ENCODE assay signal across 19 mouse cellular contexts in the genomic region with DNA sequence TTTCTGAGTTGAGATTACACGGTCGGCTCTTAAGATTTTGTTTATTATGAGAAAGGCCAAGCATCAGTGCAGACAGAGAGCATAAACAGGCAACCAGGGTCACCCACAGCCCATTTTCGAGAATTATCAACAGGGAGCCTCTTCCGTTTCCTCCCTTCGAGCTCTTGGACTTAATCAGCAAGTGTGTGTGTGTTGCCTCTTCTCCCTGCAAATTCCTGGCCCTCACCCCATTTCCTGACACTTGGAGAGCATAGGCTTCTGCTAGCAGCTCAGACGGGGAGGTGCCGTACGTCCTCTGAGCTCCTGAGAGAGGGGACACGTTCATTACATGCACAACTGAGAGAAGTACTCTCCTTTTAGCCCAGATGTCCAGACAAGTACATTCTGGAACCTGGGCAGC. TPM values are rescaled to one million over a fixed set of nuclear protein-coding genes. Genes with fewer than 3 reads are reported as not detected.
DNase-seq lines count a peak whose midpoint lies in the region; ATAC-seq and TF ChIP-seq lines count a peak whose summit lies in the region.
"Had no signal": no experiment of that assay in that cellular context is flagged by ENCODE, and none has a peak within 500 bp of the region (broad histone marks: within the 10 kb centered on the region; RNA-seq: fewer than 3 reads in every experiment).

No protein-coding gene starts in this region.

- TF ChIP-seq CTCF in cerebellum, adult 2 months (IDR thresholded peaks at IDR 0.05; ENCODE audit: borderline replicate concordance, insufficient read depth, low read depth, low read length) = no peak
- no peak for TF ChIP-seq CTCF in lung, adult 2 months (IDR thresholded peaks at IDR 0.05; ENCODE audit: insufficient read depth, low read length)

- H3K27ac ChIP-seq in cerebellum, adult 2 months (ENCODE audit: insufficient read depth, low read length) = no peak overlapping the region
- H3K27ac ChIP-seq: gastrocnemius, adult 2 months; layer of hippocampus, adult 2 months; midbrain, embryonic 12.5 days; neural tube, embryonic 12.5 days; stomach, embryonic 15.5 days had no signal

- ATAC-seq in megakaryocyte-erythroid progenitor cell, adult 5-6 weeks (replicated peaks; ENCODE audit: low FRiP score, low TSS enrichment, poor library complexity, severe bottlenecking) = no peak
- ATAC-seq: activated CD4-positive, CD25-positive, alpha-beta regulatory T cell, adult 4 months had no signal

- H3K4me1 ChIP-seq in cerebellum, adult 2 months (ENCODE audit: control insufficient read depth, insufficient read depth, low read length) = peaks cover 14% of the 10 kb centered on the region
- no peaks in the 10 kb centered on the region for H3K4me1 ChIP-seq in lung, adult 2 months (ENCODE audit: control insufficient read depth, insufficient read depth, low read length)
- H3K4me1 ChIP-seq: neural tube, embryonic 12.5 days had no signal

- no peak for TF ChIP-seq POLR2A in cerebellum, adult 2 months (IDR thresholded peaks at IDR 0.05; ENCODE audit: borderline replicate concordance, insufficient read depth, low read length)
- TF ChIP-seq POLR2A in lung, adult 2 months (IDR thresholded peaks at IDR 0.05; ENCODE audit: borderline replicate concordance, extremely low read depth, low read depth, low read length) = no peak

- DNase-seq in cerebellum, postnatal 10 days = peak; percentile 24 to 29
- DNase-seq in cerebellum, adult 2 months = no peak
- peak; percentile 15 to 17 for DNase-seq in lung, adult 18-20 months
- DNase-seq in lung, adult 2 months = no peak
- DNase-seq in heart, postnatal 4 days = peak; percentile 48
- DNase-seq in lung, postnatal 10 days = peak; percentile 75
- no peak for DNase-seq in MN1 (ENCODE audit: low spot score)
- DNase-seq: gastrocnemius, adult 2 months had no signal

- H3K27me3 ChIP-seq in cerebellum, adult 2 months (ENCODE audit: control insufficient read depth, insufficient read depth, low read length) = no peaks in the 10 kb centered on the region
- H3K27me3 ChIP-seq: midbrain, embryonic 12.5 days; neural tube, embryonic 12.5 days; stomach, embryonic 15.5 days had no signal

- no peak overlapping the region for H3K4me3 ChIP-seq in cerebellum, adult 2 months (replicated peaks; ENCODE audit: insufficient read depth, low read depth, low read length)
- H3K4me3 ChIP-seq in lung, adult 2 months (replicated peaks; ENCODE audit: extremely low read depth, low read depth, low read length) = no peak overlapping the region
- H3K4me3 ChIP-seq: erythroblast, embryonic 14.5 days; gastrocnemius, adult 2 months; layer of hippocampus, adult 2 months; midbrain, embryonic 12.5 days; neural tube, embryonic 12.5 days; stomach, embryonic 15.5 days had no signal

- WGBS in cerebellum, adult 2 months = 60% methylated on average over 9 of the region's 9 CpGs
- 12% methylated on average over 9 of the region's 9 CpGs for WGBS in lung, adult 2 months

RNA-seq across cellular contexts. Expression of a gene that starts 10.4 kb away (rescaled TPM):
- polyA plus RNA-seq in cerebellum, adult 2 months (2012; rRNA removed) = not detected in 2 replicates
- not detected in 2 replicates for polyA plus RNA-seq in lung, adult 2 months (2012; rRNA removed)
- total RNA-seq in heart, postnatal 4 days (2021) = not detected
- not detected in 2 replicates for total RNA-seq in megakaryocyte-erythroid progenitor cell, adult 5-6 weeks (2014; fragmentation: Nextera tagmentation)
- total RNA-seq in megakaryocyte-erythroid progenitor cell, adult 5-6 weeks (2017) = not detected in 2 replicates
- total RNA-seq: common myeloid progenitor, adult 5-6 weeks; gastrocnemius, adult 2 months; layer of hippocampus, adult 2 months; left cerebral cortex, postnatal 36 days had no signal
- polyA plus RNA-seq: activated CD4-positive, CD25-positive, alpha-beta regulatory T cell, adult 4 months; erythroblast, embryonic 14.5 days; hindbrain, embryonic 11.5 days; midbrain, embryonic 12.5 days; neural tube, embryonic 12.5 days; stomach, embryonic 15.5 days had no signal

RNA-seq across cellular contexts. Expression of a gene that starts 27.0 kb away (rescaled TPM):
- polyA plus RNA-seq in cerebellum, adult 2 months (2012; rRNA removed) = not detected in 2 replicates
- not detected in 2 replicates for polyA plus RNA-seq in lung, adult 2 months (2012; rRNA removed)
- not detected for total RNA-seq in heart, postnatal 4 days (2021)
- total RNA-seq in megakaryocyte-erythroid progenitor cell, adult 5-6 weeks (2014; fragmentation: Nextera tagmentation) = not detected in 2 replicates
- total RNA-seq in megakaryocyte-erythroid progenitor cell, adult 5-6 weeks (2017) = not detected in 2 replicates
- total RNA-seq: common myeloid progenitor, adult 5-6 weeks; ES-E14; gastrocnemius, adult 2 months; layer of hippocampus, adult 2 months; left cerebral cortex, postnatal 36 days had no signal
- polyA plus RNA-seq: activated CD4-positive, CD25-positive, alpha-beta regulatory T cell, adult 4 months; erythroblast, embryonic 14.5 days; hindbrain, embryonic 11.5 days; midbrain, embryonic 12.5 days; neural tube, embryonic 12.5 days had no signal

RNA-seq across cellular contexts. Expression of a gene that starts 37.9 kb away (rescaled TPM):
- polyA plus RNA-seq in cerebellum, adult 2 months (2012; rRNA removed) = 0.11 TPM in 1 of 2 replicates, not detected in the other
- not detected in 2 replicates for polyA plus RNA-seq in lung, adult 2 months (2012; rRNA removed)
- total RNA-seq in heart, postnatal 4 days (2021) = not detected
- total RNA-seq in megakaryocyte-erythroid progenitor cell, adult 5-6 weeks (2014; fragmentation: Nextera tagmentation) = not detected in 2 replicates
- not detected in 2 replicates for total RNA-seq in megakaryocyte-erythroid progenitor cell, adult 5-6 weeks (2017)
- total RNA-seq: common myeloid progenitor, adult 5-6 weeks; gastrocnemius, adult 2 months; layer of hippocampus, adult 2 months; left cerebral cortex, postnatal 36 days had no signal
- polyA plus RNA-seq: activated CD4-positive, CD25-positive, alpha-beta regulatory T cell, adult 4 months; erythroblast, embryonic 14.5 days; hindbrain, embryonic 11.5 days; midbrain, embryonic 12.5 days; neural tube, embryonic 12.5 days had no signal

RNA-seq across cellular contexts. Expression of a gene that starts 44.7 kb away (rescaled TPM):
- not detected in 2 replicates for polyA plus RNA-seq in cerebellum, adult 2 months (2012; rRNA removed)
- polyA plus RNA-seq in lung, adult 2 months (2012; rRNA removed) = 0.06 and 0.51 TPM in 2 replicates
- not detected for total RNA-seq in heart, postnatal 4 days (2021)
- not detected in 2 replicates for total RNA-seq in megakaryocyte-erythroid progenitor cell, adult 5-6 weeks (2014; fragmentation: Nextera tagmentation)
- total RNA-seq in megakaryocyte-erythroid progenitor cell, adult 5-6 weeks (2017) = not detected in 2 replicates
- total RNA-seq: common myeloid progenitor, adult 5-6 weeks; ES-E14; gastrocnemius, adult 2 months; layer of hippocampus, adult 2 months; left cerebral cortex, postnatal 36 days had no signal
- polyA plus RNA-seq: activated CD4-positive, CD25-positive, alpha-beta regulatory T cell, adult 4 months; erythroblast, embryonic 14.5 days; hindbrain, embryonic 11.5 days; midbrain, embryonic 12.5 days; neural tube, embryonic 12.5 days had no signal

RNA-seq across cellular contexts. Expression of a gene that starts 52.0 kb away (rescaled TPM):
- 0.59 and 0.63 TPM in 2 replicates for polyA plus RNA-seq in cerebellum, adult 2 months (2012; rRNA removed)
- 0.13 TPM in 1 of 2 replicates, not detected in the other for polyA plus RNA-seq in lung, adult 2 months (2012; rRNA removed)
- under 1 TPM; 0.14 to 0.20 TPM for total RNA-seq in heart, postnatal 4 days (2021)
- not detected in 2 replicates for total RNA-seq in megakaryocyte-erythroid progenitor cell, adult 5-6 weeks (2014; fragmentation: Nextera tagmentation)
- not detected in 2 replicates for total RNA-seq in megakaryocyte-erythroid progenitor cell, adult 5-6 weeks (2017)
- total RNA-seq: common myeloid progenitor, adult 5-6 weeks; left cerebral cortex, postnatal 36 days had no signal
- polyA plus RNA-seq: activated CD4-positive, CD25-positive, alpha-beta regulatory T cell, adult 4 months; stomach, embryonic 15.5 days had no signal

Comparison
In these comparisons a context has a peak if more than half of its experiments do, and no peak if none do; other contexts are left out.
1. DNase-seq: peak in cerebellum, postnatal 10 days (2 of 2), lung, adult 18-20 months (2 of 2), heart, postnatal 4 days (single experiment) and lung, postnatal 10 days (single experiment); none in cerebellum, adult 2 months (0 of 2), lung, adult 2 months (single experiment) and MN1 (single experiment).